Mouse (Mus musculus): ENCODE measurements around the gene 7530416G11Rik.

The 7530416G11Rik gene

DNA sequence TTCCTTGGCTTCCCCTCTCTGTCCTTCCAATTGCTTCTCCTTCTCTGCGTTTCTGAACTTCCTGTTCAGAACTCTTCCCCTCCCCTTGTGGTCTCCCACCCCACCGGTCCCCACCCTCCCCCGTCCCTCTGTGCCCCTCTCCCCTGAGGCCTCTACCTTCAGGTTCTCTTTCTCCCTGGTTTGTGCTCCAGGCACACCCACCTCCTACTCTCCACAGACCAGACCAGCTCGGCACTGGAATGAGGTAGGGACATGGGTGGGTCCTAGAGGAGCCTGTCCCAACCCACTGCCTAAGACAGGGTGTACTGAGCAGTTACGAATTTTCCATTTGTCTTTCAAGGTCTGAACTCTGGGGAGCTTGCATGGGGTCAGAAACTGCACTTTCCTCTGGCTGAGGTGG lies 23.1 kb downstream of the 7530416G11Rik start:
- DNase-seq (ENCODE audit: low spot score) = no peak

DNA sequence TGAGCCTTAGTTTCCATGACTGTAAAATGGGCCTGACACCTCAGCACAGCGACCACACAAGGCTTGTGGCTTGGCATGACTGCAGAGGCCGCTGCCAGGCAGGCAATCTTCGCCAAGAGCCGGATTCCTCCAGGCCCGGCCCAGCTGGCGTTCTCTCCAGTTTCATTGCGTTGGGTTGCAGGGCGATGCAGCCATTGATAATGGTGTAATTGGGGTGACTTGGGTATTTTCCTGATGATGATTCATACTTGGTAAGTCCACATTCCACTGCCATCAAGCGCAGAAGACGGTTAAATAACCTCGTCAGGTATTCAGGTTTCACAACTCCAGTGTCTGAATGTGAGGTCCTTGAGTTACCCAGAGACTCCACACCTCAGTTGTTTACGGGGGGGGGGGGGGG lies 23.7 kb downstream of the 7530416G11Rik start:
- peak; percentile 38 for DNase-seq (ENCODE audit: low spot score)

DNA sequence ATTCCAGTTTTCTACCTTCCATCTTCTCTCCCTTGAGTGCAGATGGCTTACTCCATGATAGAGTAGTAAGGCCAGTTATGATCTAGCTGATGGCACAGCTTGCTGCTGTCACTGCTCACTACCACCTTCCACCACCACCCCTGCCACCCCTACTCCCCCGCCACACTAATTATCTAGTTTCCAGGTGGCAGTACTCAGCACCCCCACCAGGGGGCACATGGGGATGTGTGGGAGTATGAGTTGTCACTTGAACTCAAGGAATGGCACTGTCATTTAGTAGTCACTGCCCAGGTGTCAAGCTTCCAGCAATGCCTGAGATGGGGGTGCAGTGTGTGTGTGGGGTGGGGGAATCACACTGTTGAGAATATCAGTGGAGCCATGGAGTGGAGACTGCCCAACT lies 25.4 kb downstream of the 7530416G11Rik start:
- DNase-seq (ENCODE audit: low spot score) = peak; percentile 69

DNA sequence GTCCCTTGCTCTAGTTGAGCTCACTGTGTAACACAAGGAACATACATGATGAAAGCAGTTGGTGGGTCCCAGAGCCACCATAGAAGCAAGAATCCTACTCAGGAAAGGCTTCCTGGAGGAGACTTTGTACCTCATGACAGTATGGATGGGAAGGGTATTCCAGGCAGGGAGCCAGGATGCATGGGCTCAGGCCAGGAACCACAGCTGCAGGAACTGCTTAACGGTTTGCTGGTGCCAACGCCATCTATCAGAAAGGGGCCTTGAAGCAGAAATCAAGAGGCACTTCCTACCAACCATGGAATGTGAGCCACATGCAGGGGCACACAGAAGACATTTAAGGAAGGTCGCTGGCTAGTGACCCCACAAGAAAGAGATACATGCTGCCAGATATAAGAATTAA lies 28.3 kb downstream of the 7530416G11Rik start:
- DNase-seq (ENCODE audit: low spot score) = no peak

DNA sequence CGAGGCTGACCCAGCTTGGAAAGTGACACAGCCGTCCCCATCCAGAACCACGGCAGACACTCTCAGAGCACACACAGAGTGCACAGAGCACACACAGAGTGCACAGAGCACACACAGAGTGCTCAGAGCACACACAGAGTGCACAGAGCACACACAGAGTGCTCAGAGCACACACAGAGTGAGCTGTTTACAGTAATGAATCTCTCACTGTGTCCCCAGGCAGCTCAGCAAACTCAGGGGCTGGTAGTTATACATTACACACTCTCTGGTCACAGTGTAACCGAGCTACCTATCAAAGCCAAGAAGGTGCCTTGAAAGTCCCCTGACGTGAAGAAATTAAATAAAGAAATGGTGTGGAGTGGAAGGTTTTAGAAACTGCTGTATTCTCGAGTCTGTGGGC lies 33.6 kb downstream of the 7530416G11Rik start:
- DNase-seq (ENCODE audit: low spot score) = no peak

DNA sequence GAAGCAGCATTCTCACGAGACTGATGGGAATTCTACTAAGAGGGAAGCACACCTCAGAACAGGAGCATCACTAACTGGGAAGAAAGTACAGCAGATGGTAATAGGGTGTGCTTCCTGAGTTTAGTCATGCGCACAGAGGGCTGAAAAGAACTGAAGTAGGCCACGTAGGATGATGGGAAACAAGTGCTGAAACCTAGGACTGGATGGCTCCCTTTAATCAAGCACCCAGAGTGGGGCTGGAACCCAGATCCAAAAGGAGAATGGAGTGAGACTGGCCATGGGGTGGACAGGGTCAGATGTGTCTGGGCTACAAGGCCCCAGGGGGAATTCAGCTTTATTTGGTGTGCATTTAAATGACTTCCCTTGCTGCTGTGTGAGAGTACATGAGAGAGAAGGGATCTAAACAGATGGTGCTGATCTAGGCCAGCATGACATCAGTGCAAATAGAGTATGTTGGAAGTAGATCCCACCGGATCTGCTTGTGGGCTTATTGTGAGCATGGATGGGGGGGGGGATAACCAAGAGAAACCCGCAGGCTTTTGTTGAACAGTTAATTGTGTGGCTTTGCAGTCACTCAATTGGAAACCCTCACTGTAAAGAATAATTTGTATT lies 36.5 kb downstream of the 7530416G11Rik start:
- DNase-seq (ENCODE audit: low spot score) = no peak

DNA sequence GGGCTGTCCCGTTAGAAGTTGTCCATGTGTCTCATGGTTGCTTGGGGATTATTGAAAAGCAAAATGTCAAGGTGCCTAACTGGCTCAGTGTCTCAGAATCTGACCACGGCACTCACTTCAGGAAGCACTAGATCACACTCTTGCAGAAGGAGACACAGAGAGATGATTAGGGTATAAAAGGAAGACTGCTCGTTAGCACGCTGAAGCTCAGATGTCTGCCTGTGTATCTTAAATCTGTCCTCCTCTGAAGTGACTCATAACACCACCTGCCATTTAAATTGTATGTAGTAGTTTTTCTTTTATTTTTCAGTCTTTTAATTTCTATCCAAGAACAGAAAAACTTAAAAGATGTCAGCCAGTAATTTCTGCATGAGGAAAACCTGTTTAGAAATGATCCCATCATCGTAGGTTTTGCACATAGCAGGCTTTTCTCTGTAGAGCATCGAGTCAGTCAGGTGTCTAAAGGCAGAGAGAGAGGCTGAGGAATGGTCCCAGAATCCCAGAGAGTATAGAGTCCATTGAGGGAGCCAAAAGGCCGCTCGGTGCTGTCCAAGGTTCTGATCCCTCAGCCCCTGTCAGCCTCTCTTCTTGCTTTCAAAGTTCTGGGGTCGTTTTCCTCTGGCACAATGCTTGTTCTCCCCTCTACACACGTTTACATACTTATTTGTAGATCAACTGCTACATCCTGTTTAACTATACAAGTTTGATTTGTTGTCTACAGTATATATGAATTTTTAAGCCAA lies 38.0 kb downstream of the 7530416G11Rik start:
- DNase-seq (ENCODE audit: low spot score) = no peak

DNA sequence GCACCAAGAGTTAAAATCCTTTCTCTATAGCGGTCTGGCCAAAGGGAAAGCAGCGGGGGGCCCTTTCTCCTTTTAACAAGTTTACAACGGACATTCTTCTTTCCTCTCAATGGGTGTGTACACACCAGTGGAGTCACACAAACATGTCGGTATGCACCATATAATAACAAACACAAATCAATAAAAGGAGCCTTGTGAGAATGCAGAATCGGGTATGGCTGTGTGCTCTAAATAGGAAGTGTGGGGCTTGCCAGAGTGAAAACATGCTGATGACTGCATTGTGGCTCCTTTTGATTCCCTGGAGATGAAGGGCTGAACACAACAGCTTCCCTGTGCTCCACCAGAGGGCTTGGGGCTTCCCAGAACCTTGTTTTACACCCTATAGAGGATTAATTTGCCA lies 38.8 kb downstream of the 7530416G11Rik start:
- DNase-seq (ENCODE audit: low spot score) = no peak

DNA sequence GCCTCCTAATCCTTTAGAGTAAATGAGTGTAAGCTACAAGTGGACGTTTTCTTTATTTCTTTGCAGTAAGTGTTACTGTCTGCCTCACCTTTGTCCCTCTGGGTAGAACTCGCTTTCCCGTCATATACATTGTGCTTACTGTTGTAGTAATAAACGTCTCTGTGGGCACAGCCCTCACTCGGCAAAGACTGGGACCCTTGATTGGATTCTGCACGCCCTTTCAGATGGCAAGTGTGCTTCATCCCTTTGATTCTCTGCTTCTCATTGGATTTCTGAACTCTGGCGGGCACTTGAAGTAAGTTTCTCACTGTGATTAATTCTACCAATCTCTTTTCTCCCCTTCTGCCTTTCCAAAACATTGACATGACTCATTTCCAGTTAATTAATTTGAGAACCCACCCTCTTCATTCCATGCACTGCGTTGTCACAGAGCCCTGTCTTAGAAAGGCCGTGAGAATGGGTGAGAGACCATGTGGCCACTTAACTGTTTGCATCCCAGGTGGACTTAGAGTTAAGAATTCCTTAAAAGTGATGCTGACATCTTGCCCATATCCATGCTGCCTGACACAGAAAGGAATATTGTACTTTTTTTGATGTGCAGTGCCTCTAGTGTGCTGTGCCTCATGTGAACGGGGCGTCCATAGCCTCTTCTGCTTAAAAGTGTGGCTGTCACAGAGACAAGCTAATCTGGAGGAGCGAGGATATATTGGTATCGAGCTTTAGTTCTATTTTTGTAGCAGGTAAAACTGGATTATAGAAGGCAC lies 39.8 kb downstream of the 7530416G11Rik start:
- DNase-seq (ENCODE audit: low spot score) = no peak

DNA sequence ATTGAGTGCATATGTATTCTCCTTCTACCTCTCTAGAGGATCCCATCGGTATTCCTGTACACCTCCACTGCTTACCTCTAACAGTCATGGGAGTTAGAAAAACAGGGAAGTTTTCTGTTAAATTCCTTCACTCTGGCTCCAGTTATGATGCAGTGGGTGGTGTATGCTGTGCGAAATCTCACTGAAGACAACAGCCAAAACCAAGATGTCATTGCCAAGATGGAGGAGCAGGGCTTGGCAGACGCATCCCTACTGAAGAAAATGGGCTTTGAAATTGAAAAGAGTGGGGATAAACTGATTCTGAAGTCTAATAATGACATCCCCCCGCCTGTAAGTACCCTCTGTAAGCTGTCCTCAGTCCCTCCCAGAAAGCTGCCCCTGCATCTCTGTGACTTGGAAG lies 40.9 kb downstream of the 7530416G11Rik start:
- no peak for DNase-seq (ENCODE audit: low spot score)

DNA sequence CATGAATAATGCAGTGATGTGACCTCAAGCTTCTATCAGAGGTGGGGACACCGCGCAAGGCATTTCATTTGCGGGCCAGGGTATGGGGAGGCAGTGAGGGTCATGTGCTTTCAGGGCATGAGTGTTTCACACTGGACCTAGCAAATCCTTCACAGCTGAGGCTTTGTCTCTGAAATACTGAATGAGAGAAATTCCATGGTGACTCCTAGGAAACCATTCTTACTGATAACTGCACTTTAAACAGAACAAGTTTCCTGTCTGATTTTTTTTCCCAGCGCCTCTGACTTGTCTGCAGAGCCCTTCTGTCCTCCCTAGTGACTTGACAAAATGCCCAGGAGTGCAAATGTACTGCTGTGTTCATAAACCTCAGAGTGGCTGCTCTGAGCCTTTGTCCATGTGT lies 41.5 kb downstream of the 7530416G11Rik start:
- DNase-seq (ENCODE audit: low spot score) = no peak

DNA sequence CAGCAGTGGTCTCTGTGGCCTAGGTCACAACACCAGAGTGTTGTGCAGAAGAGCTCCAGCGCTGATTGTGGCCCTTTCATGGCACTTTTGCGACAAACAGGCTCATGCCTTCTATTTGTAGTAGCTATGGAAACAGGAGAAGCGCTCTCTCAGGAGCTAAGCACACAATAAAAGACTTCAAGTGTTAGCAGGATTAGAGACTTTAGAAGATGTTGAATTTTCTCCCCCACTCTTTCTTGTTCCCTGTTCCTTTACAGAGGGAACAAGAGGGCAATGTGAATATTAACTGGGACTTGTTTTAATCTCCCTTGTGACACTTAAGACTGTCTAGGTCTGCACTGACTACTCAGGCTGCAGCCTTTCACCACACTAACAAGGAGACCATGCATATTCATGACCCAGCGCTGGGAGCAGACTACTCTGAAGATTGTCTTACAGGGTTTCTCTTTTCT lies 44.4 kb downstream of the 7530416G11Rik start:
- no peak for DNase-seq (ENCODE audit: low spot score)

DNA sequence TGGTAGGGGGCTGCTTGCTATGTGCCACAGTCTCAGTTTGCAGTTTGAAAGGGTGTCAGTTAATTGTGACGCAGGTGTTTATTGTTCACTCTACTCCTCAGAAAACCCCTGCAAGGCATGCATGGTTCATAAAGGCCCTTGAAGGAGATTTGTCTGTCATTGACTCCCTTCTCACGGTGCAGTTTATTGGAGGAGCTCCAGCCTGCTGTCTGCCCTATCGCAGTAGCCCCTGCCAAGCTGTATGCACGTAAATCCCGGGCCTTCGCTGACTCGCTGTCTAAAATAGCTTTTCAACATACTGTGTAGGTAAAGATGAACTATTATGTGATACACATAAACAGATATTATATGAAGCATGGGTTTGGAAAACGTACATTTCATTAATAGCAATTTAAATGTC lies 45.2 kb downstream of the 7530416G11Rik start:
- no peak for DNase-seq (ENCODE audit: low spot score)

DNA sequence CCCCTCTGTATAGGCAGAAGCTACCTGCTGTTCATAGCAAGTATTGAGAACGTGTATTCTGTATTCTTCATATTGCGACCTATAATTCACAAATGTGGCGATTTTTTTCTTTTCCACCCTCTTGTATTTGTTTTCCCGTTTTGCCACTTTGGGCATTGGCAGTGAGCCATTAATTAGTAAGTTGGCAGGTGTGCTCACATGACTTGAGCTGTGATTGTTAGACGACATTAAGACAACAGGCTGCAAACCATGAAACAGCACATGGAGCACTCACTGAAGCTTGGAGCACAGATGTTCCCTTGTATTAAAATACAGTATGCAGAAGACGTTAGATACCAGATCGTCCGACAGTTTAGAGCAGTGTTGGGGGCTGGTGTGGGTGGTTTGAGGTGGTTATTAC lies 46.1 kb downstream of the 7530416G11Rik start:
- DNase-seq (ENCODE audit: low spot score) = no peak

DNA sequence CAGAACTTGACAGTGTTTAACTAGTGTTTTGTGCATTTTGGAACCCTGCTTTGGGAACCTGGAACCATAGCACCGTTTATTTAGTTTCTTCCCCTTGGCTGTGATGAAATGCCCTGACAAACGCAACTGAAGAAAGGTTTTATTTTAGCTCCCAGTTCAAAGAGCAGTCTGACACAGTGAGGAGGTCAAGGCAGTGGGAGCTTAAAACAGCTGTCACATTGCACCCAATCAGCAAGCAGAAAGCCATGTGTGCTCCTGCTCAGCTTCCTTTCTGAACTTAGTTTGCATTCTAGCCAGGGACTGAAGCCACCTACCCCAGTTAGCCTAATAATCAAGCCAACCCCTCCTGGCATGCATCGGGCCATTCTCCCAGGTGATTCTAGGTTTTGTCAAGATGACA lies 56.4 kb downstream of the 7530416G11Rik start:
- DNase-seq (ENCODE audit: low spot score) = no peak

Data from urinary bladder, postnatal 25 days (tissue).